Mouse (Mus musculus): Measurements from ENCODE around the gene Adamts7.

The Adamts7 gene

GRCm38 (mm10) chr9:90237232-90238062 is 74.6 kb downstream of the Adamts7 start:
- DNase-seq, result no peak

GRCm38 (mm10) chr9:90240560-90240959 is 77.7 kb downstream of the Adamts7 start:
- DNase-seq, result no peak

GRCm38 (mm10) chr9:90241041-90241440 is 78.2 kb downstream of the Adamts7 start:
- no peak for DNase-seq

GRCm38 (mm10) chr9:90241618-90242017 is 78.7 kb downstream of the Adamts7 start:
- DNase-seq, result no peak

GRCm38 (mm10) chr9:90242291-90242690 is 79.4 kb downstream of the Adamts7 start:
- DNase-seq, result peak; percentile 25 to 32

GRCm38 (mm10) chr9:90242855-90243254 is 80.0 kb downstream of the Adamts7 start:
- peak; percentile 19 to 28 for DNase-seq

- no peak for DNase-seq
These were observed 81.7 kb downstream of the Adamts7 start for GRCm38 (mm10) chr9:90244301-90245151.

GRCm38 (mm10) chr9:90245206-90245605 is 82.3 kb downstream of the Adamts7 start:
- DNase-seq, result no peak

GRCm38 (mm10) chr9:90245781-90246180 is 82.9 kb downstream of the Adamts7 start:
- no peak for DNase-seq

GRCm38 (mm10) chr9:90247316-90247715 is 84.4 kb downstream of the Adamts7 start:
- peak in 1 of 2 experiments; percentile 13 for DNase-seq

- DNase-seq, result no peak
These were observed 85.5 kb downstream of the Adamts7 start for GRCm38 (mm10) chr9:90248326-90248725.

GRCm38 (mm10) chr9:90249036-90249435 is 86.2 kb downstream of the Adamts7 start:
- DNase-seq, result no peak

GRCm38 (mm10) chr9:90250141-90250775 is 87.4 kb downstream of the Adamts7 start:
- DNase-seq, result no peak

GRCm38 (mm10) chr9:90250964-90251750 is 88.3 kb downstream of the Adamts7 start:
- no peak for DNase-seq

GRCm38 (mm10) chr9:90253181-90253580 is 90.3 kb downstream of the Adamts7 start:
- no peak for DNase-seq

- DNase-seq, result no peak
These were observed 93.1 kb downstream of the Adamts7 start for GRCm38 (mm10) chr9:90255844-90256405.

- DNase-seq, result no peak
These were observed 94.4 kb downstream of the Adamts7 start for GRCm38 (mm10) chr9:90257220-90257619.

Data from cerebellum, adult 18-20 months (tissue).